ENCODE assay signal across 8 mouse cellular contexts in genomic region chr17:28256651-28257328, GRCm38 (mm10). TPM values are rescaled to one million over a fixed set of nuclear protein-coding genes. Genes with fewer than 3 reads are reported as not detected.
A peak's percentile ranks its signal among the peaks of the same experiment; 100 is the strongest.
DNase-seq lines count a peak whose midpoint lies in the region; ATAC-seq and TF ChIP-seq lines count a peak whose summit lies in the region.

No protein-coding gene starts in this region.

- H3K36me3 ChIP-seq in heart, embryonic 15.5 days = no peaks in the 10 kb centered on the region

- peak overlapping the region; percentile 44 for H3K4me2 ChIP-seq in heart, embryonic 15.5 days

- H3K27ac ChIP-seq in layer of hippocampus, adult 2 months = peak overlapping the region; percentile 36
- H3K27ac ChIP-seq in heart, embryonic 15.5 days = peak overlapping the region; percentile 85

- 49% methylated on average over 13 of the region's 13 CpGs for WGBS in heart, embryonic 15.5 days

- H3K27me3 ChIP-seq in heart, embryonic 15.5 days = no peaks in the 10 kb centered on the region

- H3K9ac ChIP-seq in heart, embryonic 15.5 days = no peak overlapping the region

- H3K4me1 ChIP-seq in heart, embryonic 15.5 days (replicated peaks) = peaks cover 51% of the 10 kb centered on the region

- TF ChIP-seq CTCF in layer of hippocampus, adult 2 months (conservative IDR thresholded peaks at IDR 0.05) = no peak

- no peak for DNase-seq in layer of hippocampus, adult 2 months (ENCODE audit: low spot score in 2 of 2)
- no peak for DNase-seq in layer of hippocampus, postnatal 10 days (ENCODE audit: low spot score in 2 of 2)
- peak; percentile 73 for DNase-seq in brain, adult 2 months (ENCODE audit: low read depth, low spot score)
- peak; percentile 70 for DNase-seq in kidney, postnatal 14 days
- peak; percentile 68 to 75 for DNase-seq in thymus, postnatal 36 days
- DNase-seq in frontal cortex, postnatal 14 days (ENCODE audit: low spot score in 2 of 2) = no peak

- no peaks in the 10 kb centered on the region for H3K9me3 ChIP-seq in heart, embryonic 15.5 days (replicated peaks)

- ATAC-seq in heart, embryonic 15.5 days (replicated peaks; ENCODE audit: insufficient number of reproducible peaks, insufficient read depth, low FRiP score, low read depth) = peak; percentile 64
- ATAC-seq in megakaryocyte, adult 5-6 weeks (ENCODE audit: poor library complexity, severe bottlenecking) = peak; percentile 75

- no peak overlapping the region for H3K4me3 ChIP-seq in layer of hippocampus, adult 2 months
- peak overlapping the region; percentile 11; the same call in 1 of the 2 replicates for H3K4me3 ChIP-seq in heart, embryonic 15.5 days

RNA-seq across cellular contexts. Expression of gene Ppard, which starts 24.3 kb away (rescaled TPM):
- 10 to 100 TPM; 22.1 to 23.0 TPM for total RNA-seq in layer of hippocampus, adult 2 months (2021)
- 10 to 100 TPM; 25.8 to 29.0 TPM for total RNA-seq in layer of hippocampus, postnatal 10 days (2021)
- 1.1 and 1.4 TPM in 2 replicates for polyA plus RNA-seq in heart, embryonic 15.5 days (2015; fragmentation: Nextera tagmentation; extraction: Ambion mirVana)
- total RNA-seq in megakaryocyte, adult 5-6 weeks (2015) = 19.5 and 19.6 TPM in 2 replicates
- total RNA-seq in megakaryocyte, adult 5-6 weeks (2017) = 4.4 and 8.2 TPM in 2 replicates

RNA-seq across cellular contexts. Expression of gene Def6, which starts 49.2 kb away (rescaled TPM):
- total RNA-seq in layer of hippocampus, adult 2 months (2021) = 1 to 10 TPM; 2.4 to 2.6 TPM
- total RNA-seq in layer of hippocampus, postnatal 10 days (2021) = 1 to 10 TPM; 6.4 to 7.1 TPM
- polyA plus RNA-seq in heart, embryonic 15.5 days (2015; fragmentation: Nextera tagmentation; extraction: Ambion mirVana) = 4.2 and 12.0 TPM in 2 replicates
- 35.4 and 40.7 TPM in 2 replicates for total RNA-seq in megakaryocyte, adult 5-6 weeks (2015)
- 91.5 and 92.6 TPM in 2 replicates for total RNA-seq in megakaryocyte, adult 5-6 weeks (2017)

RNA-seq across cellular contexts. Expression of gene Fance, which starts 56.5 kb away (rescaled TPM):
- 10 to 100 TPM; 30.3 to 34.9 TPM for total RNA-seq in layer of hippocampus, adult 2 months (2021)
- total RNA-seq in layer of hippocampus, postnatal 10 days (2021) = 10 to 100 TPM; 26.0 to 36.2 TPM
- polyA plus RNA-seq in heart, embryonic 15.5 days (2015; fragmentation: Nextera tagmentation; extraction: Ambion mirVana) = 18.8 and 25.3 TPM in 2 replicates
- 11.5 and 11.9 TPM in 2 replicates for total RNA-seq in megakaryocyte, adult 5-6 weeks (2015)
- total RNA-seq in megakaryocyte, adult 5-6 weeks (2017) = 7.5 and 14.3 TPM in 2 replicates

Comparison
In these comparisons a context has a peak if more than half of its experiments do, and no peak if none do; other contexts are left out.
1. DNase-seq: peak in brain, adult 2 months (single experiment), kidney, postnatal 14 days (single experiment) and thymus, postnatal 36 days (2 of 2); none in layer of hippocampus, adult 2 months (0 of 2), layer of hippocampus, postnatal 10 days (0 of 2) and frontal cortex, postnatal 14 days (0 of 2).
2. RNA of gene Def6, which starts 49.2 kb away (total RNA-seq): 35.4 to 92.6 TPM in megakaryocyte, adult 5-6 weeks; 6.4 to 7.1 TPM in layer of hippocampus, postnatal 10 days and 2.4 to 2.6 TPM in layer of hippocampus, adult 2 months; every median in the first group is over 4 times any median in the second.